Mouse (Mus musculus) Patski (cell line): Measurements from ENCODE around the gene Uts2. TPM values are rescaled to one million over a fixed set of nuclear protein-coding genes. Genes with fewer than 3 reads are reported as not detected.

Experiments
- ATAC-seq: fragments of 100-300 bp; one replicate; pipeline ENCODE4 v1.8.0; 2021
- CTCF ChIA-PET: fragments of 350-600 bp; sonication (Branson Sonifier 250); formaldehyde crosslinking; loops from one replicate; lab custom pipeline; 2022; ENCODE audit warnings: inconsistent platforms; lab: Charles Lee
- POLR2A ChIA-PET: fragments of 350-600 bp; sonication (Branson Sonifier 250); formaldehyde crosslinking; loops from one replicate; lab custom pipeline; 2022; ENCODE audit warnings: antibody characterized with exemption, inconsistent platforms; lab: Charles Lee
- DNase-seq: peaks from one replicate; pipeline ENCODE4 v3.0.0-alpha.2; 2011; ENCODE audit warnings: low read depth, low spot score
- H3K27me3 ChIP-seq: fragments of 371-371 bp; one replicate; pipeline ENCODE4 v1.5.1; 2021
- CTCF ChIP-seq: fragments of 100-300 bp; IDR thresholded peaks from one replicate; pipeline ENCODE4 v1.5.1; 2021
- in situ Hi-C: fragments of 300-500 bp; cut with MboI; formaldehyde crosslinking; loops from 3 replicates; pipeline ENCODE4 v1.11.1; 2018; ENCODE audit warnings: low pct_unique_long_range_greater_than_20kb, mixed read lengths
- polyA plus RNA-seq: library from polyadenylated mRNA; unstranded; gene quantifications from one replicate; pipeline ENCODE4 v1.2.3, GENCODE M21; 2021

The Uts2 gene
- polyA plus RNA-seq, 1 experiment from 2014 or later: not detected

DNA sequence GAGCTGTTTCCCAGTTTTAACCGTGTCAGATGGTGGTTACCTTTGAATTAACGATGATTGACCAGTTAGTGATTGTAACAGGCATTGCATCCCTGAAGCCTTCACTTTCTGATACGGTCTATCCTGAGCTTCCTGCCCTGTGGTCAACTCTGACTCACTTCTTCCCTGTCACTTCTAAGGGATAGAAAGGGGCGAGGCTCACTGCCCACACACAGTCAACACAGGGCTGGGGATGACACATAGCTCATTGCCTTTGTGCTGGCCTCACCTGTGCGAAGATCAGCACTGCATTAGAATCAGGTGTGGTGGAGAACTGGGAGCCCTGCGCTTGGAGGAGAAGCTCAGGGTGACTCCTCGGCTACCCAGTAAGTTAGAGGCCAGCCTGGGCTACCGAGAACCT, 27.9 kb upstream of the Uts2 start:
- DNase-seq (no peak), ATAC-seq (no peak)
- H3K27me3 ChIP-seq: no peaks in the 10 kb centered on the region
- ChIA-PET POLR2A (no interaction called here), CTCF (no interaction called here)
- in situ Hi-C loops: loop anchor here (5.0 to 10.0 kb wide), 3 partner anchors 37 to 312 kb away; no protein-coding TSS in a partner anchor
- no peak for TF ChIP-seq CTCF

DNA sequence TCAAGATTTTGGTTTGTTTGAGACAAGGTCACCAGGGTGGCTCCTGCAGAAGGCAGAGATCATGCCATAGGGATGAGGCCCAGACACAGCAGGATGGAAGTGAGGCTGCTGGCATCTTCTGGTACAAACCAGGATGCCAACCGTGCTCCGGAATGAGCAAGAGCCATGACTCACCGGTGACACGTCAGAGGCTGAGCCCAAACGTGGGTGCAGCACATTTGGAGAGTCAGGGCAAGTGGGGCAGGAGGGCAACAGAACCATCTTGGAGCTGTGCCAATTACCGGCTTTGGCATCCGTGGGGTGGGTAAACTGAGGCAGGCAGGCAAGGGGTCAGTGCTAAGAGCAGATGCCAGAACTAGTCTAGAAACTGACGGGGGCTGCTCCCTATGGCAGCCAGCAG, 23.6 kb upstream of the Uts2 start:
- POLR2A ChIA-PET: no interaction called here
- in situ Hi-C loops: no loop called here
- DNase-seq: no peak
- CTCF ChIA-PET: no interaction called here
- peak; percentile 74 for ATAC-seq
- no peaks in the 10 kb centered on the region for H3K27me3 ChIP-seq
- no peak for TF ChIP-seq CTCF

DNA sequence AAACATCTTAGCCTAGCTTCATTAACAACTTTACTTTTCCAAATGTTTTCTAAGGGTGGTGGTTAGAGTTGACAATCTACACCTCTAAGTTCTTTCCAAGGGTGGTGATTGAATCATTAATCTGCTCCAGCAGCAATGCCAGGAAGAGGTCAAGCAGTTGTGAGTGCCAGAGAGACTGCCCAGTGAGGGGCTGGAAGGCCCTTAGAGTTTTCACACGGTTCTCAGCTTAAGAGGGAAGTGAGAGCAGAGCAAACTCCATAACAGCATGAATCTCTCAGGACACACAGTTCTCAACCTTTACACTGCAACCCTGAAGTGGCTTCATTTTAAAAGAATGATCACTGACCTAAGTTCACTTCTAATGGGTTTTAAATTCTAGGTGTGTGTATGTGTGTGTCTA, 21.8 kb upstream of the Uts2 start:
- no peaks in the 10 kb centered on the region for H3K27me3 ChIP-seq
- POLR2A ChIA-PET: no interaction called here
- CTCF ChIA-PET: no interaction called here
- in situ Hi-C loops: no loop called here
- no peak for TF ChIP-seq CTCF
- DNase-seq (no peak), ATAC-seq (no peak)

DNA sequence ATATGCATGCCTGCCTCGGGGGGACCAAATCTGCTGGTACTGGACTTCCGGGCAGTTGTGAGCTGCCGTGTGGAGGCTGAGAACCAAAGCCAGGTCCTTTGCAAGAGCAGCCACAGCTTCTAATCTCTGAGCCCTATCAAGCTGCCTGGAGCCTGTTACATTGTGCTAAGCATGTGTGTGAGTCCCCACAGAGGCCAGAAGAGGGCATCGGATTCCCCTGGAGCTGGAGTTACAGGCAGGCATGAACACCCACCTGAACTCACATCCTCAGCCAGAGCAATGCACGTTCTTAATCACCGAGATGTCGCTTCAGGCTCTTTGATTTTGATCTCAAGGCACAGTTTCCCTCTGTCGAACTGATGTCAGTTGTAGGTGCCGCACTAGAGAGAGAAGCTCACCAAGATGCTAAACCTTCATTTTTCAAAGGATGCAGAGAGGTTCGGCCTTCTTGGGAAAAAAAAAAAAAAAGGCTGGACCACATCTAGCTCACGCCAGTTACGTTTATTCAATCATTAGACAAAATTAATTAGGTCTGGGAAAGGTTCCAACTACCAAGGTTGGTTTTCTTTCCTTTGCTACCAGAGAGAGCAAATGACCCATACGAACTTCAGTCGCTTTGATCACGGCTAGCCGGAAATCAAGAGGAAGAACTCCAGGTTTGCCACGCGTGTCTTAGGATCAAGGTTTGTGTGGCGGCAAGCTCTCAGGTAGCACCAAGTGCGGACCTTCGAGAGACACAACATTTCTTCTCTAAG, 18.6 kb upstream of the Uts2 start:
- CTCF ChIA-PET: interaction anchor here (0.8 kb wide), 1 partner anchor 12 kb away, joined by 3 read pairs; no protein-coding TSS in a partner anchor
- ATAC-seq (no peak), DNase-seq (no peak)
- TF ChIP-seq CTCF: no peak
- in situ Hi-C loops: no loop called here
- H3K27me3 ChIP-seq: no peaks in the 10 kb centered on the region
- POLR2A ChIA-PET: no interaction called here

DNA sequence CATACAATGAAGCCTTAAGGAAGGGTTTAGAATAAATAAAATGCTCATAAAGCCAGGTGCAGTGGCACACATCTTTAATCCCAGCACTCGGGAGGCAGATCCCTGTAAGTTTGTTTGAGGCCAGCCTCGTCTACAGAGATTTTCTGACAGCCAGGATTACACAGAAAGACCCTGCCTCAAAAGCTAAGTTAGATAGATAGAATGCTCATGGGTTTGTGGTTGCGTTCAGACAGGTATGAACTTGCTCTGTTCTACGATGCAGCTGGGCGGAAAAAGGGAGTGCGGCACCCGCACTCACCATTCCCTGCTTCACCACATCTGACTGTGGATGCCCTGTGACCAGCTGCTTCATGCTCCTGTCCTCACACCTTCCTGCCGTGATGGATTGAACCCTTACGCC, 17.4 kb upstream of the Uts2 start:
- TF ChIP-seq CTCF: no peak
- in situ Hi-C loops: no loop called here
- H3K27me3 ChIP-seq: no peaks in the 10 kb centered on the region
- CTCF ChIA-PET: interaction anchor here (1.5 kb wide), 1 partner anchor 9 kb away, joined by 7 read pairs; no protein-coding TSS in a partner anchor
- DNase-seq (no peak), ATAC-seq (no peak)
- POLR2A ChIA-PET: no interaction called here

DNA sequence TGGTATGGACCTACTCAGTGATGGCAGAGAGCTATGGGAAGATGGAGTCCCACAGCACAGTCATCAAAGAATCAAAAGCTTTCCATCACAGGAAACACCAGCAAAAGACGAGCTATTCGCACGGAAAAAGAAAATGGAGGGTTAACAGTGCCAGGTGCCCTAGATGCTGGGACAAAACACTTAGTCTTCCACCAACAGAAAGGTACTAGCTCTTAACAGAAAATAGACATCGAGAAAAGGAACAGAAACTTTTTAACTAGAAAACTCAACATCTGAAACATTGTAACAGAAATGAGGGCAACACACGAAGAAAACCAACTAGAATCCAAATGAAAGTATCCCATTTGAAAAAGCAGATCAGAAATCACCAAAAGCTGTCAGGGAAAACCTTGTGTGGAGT, 16.7 kb upstream of the Uts2 start:
- POLR2A ChIA-PET: no interaction called here
- H3K27me3 ChIP-seq: no peaks in the 10 kb centered on the region
- no peak for DNase-seq
- in situ Hi-C loops: no loop called here
- ATAC-seq: no peak
- CTCF ChIA-PET: interaction anchor here (1.5 kb wide), 1 partner anchor 9 kb away, joined by 7 read pairs; no protein-coding TSS in a partner anchor
- TF ChIP-seq CTCF: no peak

DNA sequence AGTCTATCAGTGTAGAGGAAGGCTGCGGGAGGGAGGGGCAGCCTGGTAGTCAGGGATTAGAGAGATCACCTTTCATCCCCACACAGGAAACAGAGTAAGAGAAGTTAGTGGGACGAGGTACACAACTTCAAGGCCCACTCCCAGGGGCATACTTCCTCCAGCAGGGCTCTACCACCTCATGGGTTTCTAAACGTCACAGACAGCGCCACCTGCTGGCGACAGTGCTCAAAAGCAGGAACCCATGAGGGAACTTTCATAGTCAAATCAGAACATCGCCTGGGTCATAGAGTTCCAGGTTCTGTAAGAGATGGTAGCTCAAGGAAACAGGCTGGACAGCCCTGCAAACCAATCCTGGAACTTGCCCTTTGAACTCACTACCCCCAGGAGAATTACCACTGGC, 6.7 kb upstream of the Uts2 start:
- ChIA-PET POLR2A (interaction anchor here (1.3 kb wide), 1 partner anchor 9 kb away, joined by 3 read pairs; no protein-coding TSS in a partner anchor), CTCF (interaction anchor here (1.4 to 1.7 kb wide), 2 partner anchors 23 to 30 kb away, joined by 4 to 6 read pairs; no protein-coding TSS in a partner anchor)
- in situ Hi-C loops: no loop called here
- ATAC-seq (no peak), DNase-seq (no peak)
- TF ChIP-seq CTCF: peak; percentile 46
- H3K27me3 ChIP-seq: no peaks in the 10 kb centered on the region

DNA sequence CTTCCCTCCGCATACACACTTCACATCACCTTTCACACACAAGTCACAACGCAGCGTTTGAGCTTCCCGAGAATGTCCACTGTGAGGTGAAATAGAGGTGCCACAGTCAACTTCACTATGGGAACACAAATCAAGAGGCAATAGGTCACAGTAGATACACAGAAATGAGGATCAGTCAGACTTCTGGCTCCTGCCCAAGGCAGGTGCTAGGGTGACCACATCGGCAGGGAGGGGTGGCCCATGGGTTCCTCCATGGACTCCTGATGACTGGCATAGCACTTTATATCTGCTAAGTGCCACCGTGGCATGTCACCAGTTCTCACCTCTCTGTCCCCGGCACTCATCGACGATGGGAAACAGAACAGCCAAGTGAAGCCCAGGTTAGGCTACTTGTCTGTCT, 1.7 kb downstream of the Uts2 start:
- TF ChIP-seq CTCF: no peak
- no peaks in the 10 kb centered on the region for H3K27me3 ChIP-seq
- in situ Hi-C loops: no loop called here
- no peak for DNase-seq
- no peak for ATAC-seq
- ChIA-PET CTCF (interaction anchor here (1.4 kb wide), 1 partner anchor 79 kb away, joined by 3 read pairs; no protein-coding TSS in a partner anchor), POLR2A (interaction anchor here (0.7 to 1.0 kb wide), 2 partner anchors 9 to 399 kb away, joined by 3 read pairs; no protein-coding TSS in a partner anchor)

DNA sequence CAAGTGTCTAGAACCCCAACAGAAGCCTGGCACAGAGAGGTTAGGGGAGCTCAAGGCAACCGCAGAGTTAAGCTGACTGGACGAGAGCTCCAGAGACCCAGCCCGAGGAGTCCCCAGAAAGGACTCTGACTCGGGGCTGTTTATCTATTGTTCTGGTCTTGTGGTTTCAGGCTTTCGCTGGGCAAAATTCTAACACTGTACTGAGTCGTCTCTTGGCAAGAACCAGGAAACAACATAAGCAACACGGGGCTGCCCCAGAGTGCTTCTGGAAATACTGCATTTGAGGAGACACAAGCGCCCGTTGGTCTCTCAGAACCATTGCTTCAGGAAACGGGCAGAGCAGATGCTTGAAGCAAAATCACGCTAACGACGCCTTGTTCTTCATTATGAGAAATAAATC, 4.5 kb downstream of the Uts2 start:
- in situ Hi-C loops: no loop called here
- TF ChIP-seq CTCF: no peak
- no peak for DNase-seq
- no peak for ATAC-seq
- POLR2A ChIA-PET: no interaction called here
- H3K27me3 ChIP-seq: no peaks in the 10 kb centered on the region
- CTCF ChIA-PET: interaction anchor here (1.1 kb wide), 1 partner anchor 35 kb away, joined by 3 read pairs; no protein-coding TSS in a partner anchor

DNA sequence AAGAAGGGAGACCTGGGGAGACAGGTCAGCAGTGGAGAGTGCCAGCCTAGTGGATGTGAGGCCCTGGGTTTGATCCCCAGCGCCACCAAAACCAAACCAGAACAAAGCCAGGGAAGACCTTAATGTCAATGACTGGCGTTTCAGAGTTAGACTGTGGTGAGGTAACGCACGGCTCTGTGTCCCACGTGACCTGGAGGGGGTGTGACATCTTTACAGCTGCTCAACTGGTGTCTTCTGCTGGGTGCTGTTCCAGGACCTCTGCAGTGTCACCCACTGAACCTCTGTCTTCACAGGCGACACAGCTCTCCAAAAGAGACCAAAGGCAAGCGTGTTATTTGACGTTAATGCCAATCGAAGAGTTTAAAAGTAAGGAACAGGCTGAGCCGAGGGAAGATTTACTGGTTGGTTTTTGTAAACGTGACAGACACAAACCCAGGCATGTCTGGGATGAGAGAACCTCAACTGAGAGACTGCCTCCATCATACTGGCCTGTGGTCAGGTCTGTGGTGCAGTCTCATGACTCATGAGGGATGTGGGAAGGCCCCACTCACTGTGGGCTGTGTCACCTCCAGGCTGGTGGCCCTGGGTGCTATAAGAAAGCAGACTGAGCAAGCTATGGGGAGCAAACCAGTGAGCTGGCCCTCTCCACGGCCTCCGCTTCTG, 8.9 kb downstream of the Uts2 start:
- DNase-seq (no peak), ATAC-seq (no peak)
- TF ChIP-seq CTCF: no peak
- POLR2A ChIA-PET: no interaction called here
- in situ Hi-C loops: no loop called here
- CTCF ChIA-PET: no interaction called here
- no peaks in the 10 kb centered on the region for H3K27me3 ChIP-seq

DNA sequence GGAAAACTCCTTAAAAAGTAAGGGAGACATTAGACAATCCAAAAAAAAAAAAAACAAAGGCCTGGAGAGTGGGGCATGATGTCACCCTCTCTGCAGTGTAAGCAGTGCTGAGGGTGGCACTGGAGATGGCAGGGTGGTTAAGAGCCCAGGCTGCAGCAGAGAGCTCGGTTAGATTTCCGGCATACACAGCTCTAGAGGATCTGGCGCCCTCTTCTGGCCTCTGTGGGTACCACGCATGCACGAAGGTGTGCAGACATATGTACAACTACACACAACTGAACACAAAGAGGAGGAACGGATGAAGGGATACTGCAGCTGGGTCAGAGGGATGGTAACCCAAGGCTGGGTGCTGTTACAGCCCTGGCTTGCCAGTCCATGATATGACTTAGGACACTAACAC, 10.0 kb downstream of the Uts2 start:
- CTCF ChIA-PET: interaction anchor here (0.8 to 1.0 kb wide), 3 partner anchors 20 to 39 kb away, joined by 3 to 4 read pairs (median 3); no protein-coding TSS in a partner anchor
- DNase-seq: no peak

More for the DNA sequence above, 10.0 kb downstream of the Uts2 start:
- POLR2A ChIA-PET: no interaction called here
- no peak for ATAC-seq
- H3K27me3 ChIP-seq: no peaks in the 10 kb centered on the region
- no peak for TF ChIP-seq CTCF
- in situ Hi-C loops: no loop called here
